Mouse (Mus musculus) kidney, adult 18-20 months (tissue): ENCODE measurements around the gene Atp10a.
"Not testable (repeated sequence)": the region's sequence is repeated elsewhere in the genome, so short reads cannot be mapped to it uniquely, and the experiment has no call there.

Experiments used
- DNase-seq: peaks from one replicate; pipeline ENCODE4 v3.0.0; 2021

The Atp10a gene

GRCm38 (mm10) chr7:58800916-58801315 is 144.9 kb downstream of the Atp10a start:
- DNase-seq = no peak

GRCm38 (mm10) chr7:58801791-58802190 is 145.8 kb downstream of the Atp10a start:
- DNase-seq = no peak

- no peak for DNase-seq
These were observed 166.2 kb downstream of the Atp10a start for GRCm38 (mm10) chr7:58822147-58822681.

GRCm38 (mm10) chr7:58824686-58825085 is 168.7 kb downstream of the Atp10a start:
- no peak for DNase-seq

GRCm38 (mm10) chr7:58829111-58829510 is 173.1 kb downstream of the Atp10a start:
- no peak for DNase-seq

- not testable (repeated sequence) for DNase-seq
These were observed 181.1 kb downstream of the Atp10a start for GRCm38 (mm10) chr7:58836855-58837606.

GRCm38 (mm10) chr7:58840367-58840766 is 184.4 kb downstream of the Atp10a start:
- no peak for DNase-seq

GRCm38 (mm10) chr7:58841066-58841465 is 185.1 kb downstream of the Atp10a start:
- DNase-seq = no peak

- no peak for DNase-seq
These were observed 186.9 kb downstream of the Atp10a start for GRCm38 (mm10) chr7:58842818-58843217.

GRCm38 (mm10) chr7:58843767-58844445 is 187.9 kb downstream of the Atp10a start:
- DNase-seq = peak; percentile 47

- DNase-seq = no peak
These were observed 188.5 kb downstream of the Atp10a start for GRCm38 (mm10) chr7:58844449-58844848.

GRCm38 (mm10) chr7:58858921-58859320 is 203.0 kb downstream of the Atp10a start:
- no peak for DNase-seq

- DNase-seq = no peak
These were observed 207.2 kb downstream of the Atp10a start for GRCm38 (mm10) chr7:58863174-58863573.

GRCm38 (mm10) chr7:58866865-58867614 is 211.1 kb downstream of the Atp10a start:
- DNase-seq = no peak

- no peak for DNase-seq
These were observed 214.7 kb downstream of the Atp10a start for GRCm38 (mm10) chr7:58870661-58871060.

GRCm38 (mm10) chr7:58873676-58874075 is 217.7 kb downstream of the Atp10a start:
- DNase-seq = no peak
